Mouse (Mus musculus) heart, embryonic 16.5 days (tissue): ENCODE measurements around the gene Arhgef25. TPM values are rescaled to one million over a fixed set of nuclear protein-coding genes. Genes with fewer than 3 reads are reported as not detected.

Experiments
- ATAC-seq: fragments of 200-750 bp; cut with Nextera tagmentation; replicated peaks from 2 replicates; pipeline ENCODE4 v1.8.0; 2017; ENCODE audit warnings: moderate number of reproducible peaks; ENCODE audit not compliant: insufficient read depth, low FRiP score; ENCODE audit errors: extremely low read depth
- H3K27ac ChIP-seq: fragments of 300-500 bp; sonication (generic); 2 replicates; pipeline ENCODE4 v1.5.1; 2014; ENCODE audit warnings: mild to moderate bottlenecking, low read length, control low read depth, moderate library complexity
- H3K27me3 ChIP-seq: fragments of 300-500 bp; sonication (generic); 2 replicates; pipeline ENCODE4 v1.6.1; 2014; ENCODE audit warnings: low read length, mixed read lengths; ENCODE audit not compliant: control insufficient read depth, insufficient read depth
- H3K36me3 ChIP-seq: fragments of 300-500 bp; sonication (generic); 2 replicates; pipeline ENCODE4 v1.6.1; 2014; ENCODE audit not compliant: control insufficient read depth, insufficient read depth
- H3K4me1 ChIP-seq: fragments of 300-500 bp; sonication (generic); 2 replicates; pipeline ENCODE4 v1.6.1; 2014; ENCODE audit warnings: low read length, mixed read lengths; ENCODE audit not compliant: control insufficient read depth, insufficient read depth
- H3K4me2 ChIP-seq: fragments of 300-500 bp; sonication (generic); 2 replicates; pipeline ENCODE4 v1.6.1; 2014; ENCODE audit warnings: low read depth, mild to moderate bottlenecking, control low read depth, low read length
- H3K4me3 ChIP-seq: fragments of 300-500 bp; sonication (generic); 2 replicates; pipeline ENCODE4 v1.5.1; 2014; ENCODE audit warnings: mild to moderate bottlenecking, control low read depth, low read length
- H3K9ac ChIP-seq: fragments of 300-500 bp; sonication (generic); 2 replicates; pipeline ENCODE4 v1.6.1; 2014; ENCODE audit warnings: low read length, control low read depth
- H3K9me3 ChIP-seq: fragments of 300-500 bp; sonication (generic); replicated peaks from 2 replicates; pipeline ENCODE4 v1.6.1; 2016; ENCODE audit warnings: low read length; ENCODE audit not compliant: control insufficient read depth
- WGBS: fragments of 180-500 bp; shearing (Covaris S2); extraction: QIAGEN DNeasy Blood & Tissue Kit; methylation state at CpG from one replicate; pipeline ENCODE4 v1.1.7; 2014; 5-methylcytosine and 5-hydroxymethylcytosine counted together
- polyA plus RNA-seq: library from polyadenylated mRNA; unstranded; fragments of >200 nt; fragmentation: Nextera tagmentation; extraction: Ambion mirVana; gene quantifications from 2 replicates; pipeline ENCODE4 v1.2.1, GENCODE M21; 2015

Arhgef25 gene
- polyA plus RNA-seq, 1 experiment from 2014 or later, result 26.0 TPM

- no peak overlapping the region for H3K4me2 ChIP-seq
- no peak for ATAC-seq
- H3K4me3 ChIP-seq, result no peak overlapping the region
- peaks cover 16% of the 10 kb centered on the region for H3K4me1 ChIP-seq
- H3K9me3 ChIP-seq, result no peaks in the 10 kb centered on the region
- H3K27ac ChIP-seq, result no peak overlapping the region
- H3K36me3 ChIP-seq, result no peaks in the 10 kb centered on the region
- WGBS, result 63% methylated on average over 9 of the region's 9 CpGs
- no peak overlapping the region for H3K9ac ChIP-seq
- peaks cover 44% of the 10 kb centered on the region for H3K27me3 ChIP-seq
These were observed 4.8 kb downstream of the Arhgef25 start for GRCm38 (mm10) chr10:127185101-127185500.

GRCm38 (mm10) chr10:127183759-127184158 is 6.1 kb downstream of the Arhgef25 start:
- Histone ChIP-seq H3K9me3 (no peaks in the 10 kb centered on the region), H3K4me2 (peak overlapping the region; percentile 17), H3K4me3 (peak overlapping the region; percentile 24), H3K27ac (no peak overlapping the region), H3K27me3 (peaks cover 57% of the 10 kb centered on the region), H3K36me3 (no peaks in the 10 kb centered on the region), H3K9ac (no peak overlapping the region), H3K4me1 (peaks cover 13% of the 10 kb centered on the region)
- ATAC-seq, result no peak
- WGBS, result 20% methylated on average over 20 of the region's 20 CpGs

GRCm38 (mm10) chr10:127182624-127183023 is 7.3 kb downstream of the Arhgef25 start:
- H3K4me3 ChIP-seq, result peak overlapping the region; percentile 7; the same call in 1 of the 2 replicates
- WGBS, result 81% methylated on average over 4 of the region's 4 CpGs
- H3K4me2 ChIP-seq, result peak overlapping the region; percentile 17
- H3K9ac ChIP-seq, result no peak overlapping the region
- no peaks in the 10 kb centered on the region for H3K36me3 ChIP-seq
- no peaks in the 10 kb centered on the region for H3K9me3 ChIP-seq
- peaks cover 19% of the 10 kb centered on the region for H3K4me1 ChIP-seq
- ATAC-seq, result no peak
- peaks cover 67% of the 10 kb centered on the region for H3K27me3 ChIP-seq
- H3K27ac ChIP-seq, result no peak overlapping the region

- H3K4me1 ChIP-seq, result peaks cover 19% of the 10 kb centered on the region
These were observed 8.3 kb downstream of the Arhgef25 start for GRCm38 (mm10) chr10:127181566-127181965.

GRCm38 (mm10) chr10:127180695-127181047 is 9.2 kb downstream of the Arhgef25 start:
- Histone ChIP-seq H3K4me2 (peak overlapping the region; percentile 60), H3K27ac (no peak overlapping the region), H3K9ac (peak overlapping the region; percentile 48; the same call in 1 of the 2 replicates), H3K9me3 (no peaks in the 10 kb centered on the region), H3K36me3 (no peaks in the 10 kb centered on the region), H3K4me3 (peak overlapping the region; percentile 41), H3K27me3 (peaks cover 78% of the 10 kb centered on the region), H3K4me1 (peaks cover 19% of the 10 kb centered on the region)
- 20% methylated on average over 3 of the region's 3 CpGs for WGBS
- no peak for ATAC-seq

More at GRCm38 (mm10) chr10:127181566-127181965, 8.3 kb downstream of the Arhgef25 start:
- peak overlapping the region; percentile 17; the same call in 1 of the 2 replicates for H3K4me2 ChIP-seq
- no peaks in the 10 kb centered on the region for H3K9me3 ChIP-seq
- H3K27me3 ChIP-seq, result peaks cover 71% of the 10 kb centered on the region
- no peak overlapping the region for H3K9ac ChIP-seq
- no peaks in the 10 kb centered on the region for H3K36me3 ChIP-seq
- peak overlapping the region; percentile 27 for H3K4me3 ChIP-seq
- no peak for ATAC-seq
- 60% methylated on average over 6 of the region's 6 CpGs for WGBS
- H3K27ac ChIP-seq, result no peak overlapping the region

GRCm38 (mm10) chr10:127179871-127180694 is 9.8 kb downstream of the Arhgef25 start, which contains the start of gene Slc26a10:
Gene Slc26a10 (minus strand): TSS chr10:127180645.
- peak within 1 kb of the TSS; percentile 41 for H3K4me3 ChIP-seq
- no peak for ATAC-seq
- H3K9ac ChIP-seq, result peak within 1 kb of the TSS; percentile 48
- peaks cover 19% of the 10 kb centered on the region for H3K4me1 ChIP-seq
- peaks cover 77% of the 10 kb centered on the region for H3K27me3 ChIP-seq
- H3K27ac ChIP-seq, result 0 out of 2 replicates have a peak within 1 kb of the TSS, but pooled peaks have one; percentile 25
- no peaks in the 10 kb centered on the region for H3K9me3 ChIP-seq
- H3K36me3 ChIP-seq, result no peaks in the 10 kb centered on the region
- H3K4me2 ChIP-seq, result peak within 1 kb of the TSS; percentile 60
- WGBS, result 3% methylated on average over 34 of the region's 34 CpGs

- WGBS, result 4% methylated on average over 41 of the region's 41 CpGs
- Histone ChIP-seq H3K9me3 (no peaks in the 10 kb centered on the region), H3K4me3 (peak overlapping the region; percentile 43), H3K9ac (peak overlapping the region; percentile 31), H3K27me3 (peaks cover 76% of the 10 kb centered on the region), H3K4me2 (peak overlapping the region; percentile 62), H3K4me1 (peaks cover 19% of the 10 kb centered on the region), H3K36me3 (no peaks in the 10 kb centered on the region), H3K27ac (no peak overlapping the region)
- ATAC-seq, result no peak
These were observed 11.4 kb downstream of the Arhgef25 start for GRCm38 (mm10) chr10:127178286-127179027.

- peak; percentile 50; the same call in 1 of the 2 replicates for ATAC-seq
- WGBS, result 1% methylated on average over 23 of the region's 23 CpGs
- Histone ChIP-seq H3K4me2 (peak overlapping the region; percentile 62), H3K9me3 (no peaks in the 10 kb centered on the region), H3K27me3 (peaks cover 72% of the 10 kb centered on the region), H3K4me3 (peak overlapping the region; percentile 43), H3K36me3 (no peaks in the 10 kb centered on the region), H3K4me1 (peaks cover 19% of the 10 kb centered on the region), H3K27ac (no peak overlapping the region), H3K9ac (peak overlapping the region; percentile 31)
These were observed 12.2 kb downstream of the Arhgef25 start for GRCm38 (mm10) chr10:127177719-127178118.
